Mouse (Mus musculus) MEL (cell line): ENCODE data around the gene Lrp6.

Experiments
- CTCF ChIP-seq, 3 experiments: IDR thresholded peaks in 2 of 3; conservative IDR thresholded peaks in 1 of 3; 2 replicates each; pipeline ENCODE4 v1.5.1; 2011 to 2012; ENCODE audit warnings: low read length in 3 of 3, low read depth in 2 of 3, mild to moderate bottlenecking in 2 of 3, improper control_type of control experiment in 1 of 3, inconsistent platforms in 1 of 3, mixed read lengths in 1 of 3, moderate library complexity in 1 of 3; ENCODE audit not compliant: control insufficient read depth in 1 of 3, insufficient read depth in 1 of 3, poor library complexity in 1 of 3, severe bottlenecking in 1 of 3
- ELF1 ChIP-seq: IDR thresholded peaks from 2 replicates; pipeline ENCODE4 v1.6.1; 2014; ENCODE audit warnings: low read depth, mild to moderate bottlenecking, inconsistent platforms, low read length, improper control_type of control experiment, moderate library complexity
- ETS1 ChIP-seq: IDR thresholded peaks from 2 replicates; pipeline ENCODE4 v1.6.1; 2012; ENCODE audit warnings: low read depth, mild to moderate bottlenecking, inconsistent platforms, low read length, improper control_type of control experiment, moderate library complexity
- HCFC1 ChIP-seq: IDR thresholded peaks from 2 replicates; pipeline ENCODE4 v1.6.1; 2012; ENCODE audit warnings: low read depth, mild to moderate bottlenecking, inconsistent platforms, low read length, improper control_type of control experiment, moderate library complexity
- MAFK ChIP-seq: IDR thresholded peaks from 2 replicates; pipeline ENCODE4 v1.6.1; 2011; ENCODE audit warnings: low read depth, mild to moderate bottlenecking, low read length, improper control_type of control experiment, borderline replicate concordance
- MYC ChIP-seq: IDR thresholded peaks from 2 replicates; pipeline ENCODE4 v1.6.1; 2011; ENCODE audit warnings: low read depth, mild to moderate bottlenecking, low read length, improper control_type of control experiment, moderate library complexity
- POLR2A ChIP-seq, 2 experiments: IDR thresholded peaks; 2 replicates each; pipeline ENCODE4 v1.6.1; 2011 to 2012; ENCODE audit warnings: low read length in 2 of 2, mild to moderate bottlenecking in 2 of 2, control low read depth in 1 of 2, improper control_type of control experiment in 1 of 2, low read depth in 1 of 2, moderate library complexity in 1 of 2; ENCODE audit not compliant: control insufficient read depth in 1 of 2, insufficient read depth in 1 of 2, poor library complexity in 1 of 2
- POLR2AphosphoS2 ChIP-seq: IDR thresholded peaks from 2 replicates; pipeline ENCODE4 v1.6.1; 2011; ENCODE audit warnings: low read length, improper control_type of control experiment

DNA sequence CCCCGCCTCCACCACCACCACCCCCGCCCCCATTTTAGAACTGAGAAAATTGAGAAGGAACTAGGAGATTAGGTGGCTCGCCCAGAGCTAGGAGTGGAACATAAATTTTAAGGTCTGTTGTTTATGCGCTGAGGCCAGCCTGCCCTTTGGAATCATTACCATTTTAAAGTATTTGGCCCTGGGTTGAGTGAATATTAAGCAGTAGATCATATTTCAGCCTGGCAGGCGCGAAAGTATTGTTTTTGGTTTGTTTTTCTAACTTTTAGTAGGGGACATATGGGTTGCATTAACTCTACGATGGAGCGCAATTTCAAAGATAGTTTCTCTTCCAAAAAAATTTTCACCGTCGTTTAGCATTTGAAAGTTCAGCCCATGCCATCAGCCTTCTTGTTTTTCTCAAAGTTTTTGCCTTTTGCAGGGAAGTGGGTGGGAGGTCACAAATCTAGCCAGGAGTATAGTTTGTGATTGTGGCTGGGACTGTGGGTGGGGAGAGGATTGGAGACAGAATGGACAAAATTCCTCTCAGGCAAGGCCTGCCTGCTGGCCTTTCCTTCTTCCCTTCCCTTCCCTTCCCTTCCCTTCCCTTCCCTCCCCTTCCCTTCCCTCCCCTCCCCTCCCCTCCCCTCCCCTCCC is 35.7 kb upstream of the Lrp6 start:
- TF ChIP-seq CTCF (IDR thresholded peaks at IDR 0.05 in 2 of 3, conservative IDR thresholded peaks at IDR 0.05 in 1 of 3; ENCODE audit: control insufficient read depth in 1 of 3, insufficient read depth in 1 of 3, low read depth in 2 of 3, low read length in 3 of 3, poor library complexity in 1 of 3, severe bottlenecking in 1 of 3) (no peak), POLR2A (IDR thresholded peaks at IDR 0.05; ENCODE audit: control insufficient read depth in 1 of 2, insufficient read depth in 1 of 2, low read depth in 1 of 2, low read length in 2 of 2, poor library complexity in 1 of 2) (no peak), ETS1 (no peak), ELF1 (no peak), MAFK (no peak), HCFC1 (no peak), MYC (no peak), POLR2AphosphoS2 (no peak)
